Mouse (Mus musculus) midbrain, embryonic 14.5 days (tissue): ENCODE measurements around the gene Tnni3. TPM values are rescaled to one million over a fixed set of nuclear protein-coding genes. Genes with fewer than 3 reads are reported as not detected.
"Not testable (repeated sequence)": the region's sequence is repeated elsewhere in the genome, so short reads cannot be mapped to it uniquely, and the experiment has no call there.

ENCODE experiments used
- ATAC-seq: fragments of 200-750 bp; cut with Nextera tagmentation; 2 replicates; pipeline ENCODE4 v1.8.0; 2017; ENCODE audit warnings: moderate number of reproducible peaks, moderate library complexity; ENCODE audit not compliant: low FRiP score, low TSS enrichment
- DNase-seq: peaks from one replicate; pipeline ENCODE4 v3.0.0-alpha.2; 2015
- H3K27ac ChIP-seq: fragments of 300-500 bp; sonication (generic); replicated peaks from 2 replicates; pipeline ENCODE4 v1.5.1; 2014; ENCODE audit warnings: mild to moderate bottlenecking, low read depth, low read length, moderate library complexity
- H3K27me3 ChIP-seq: fragments of 300-500 bp; sonication (generic); 2 replicates; pipeline ENCODE4 v1.6.1; 2014; ENCODE audit warnings: low read length, control low read depth, mixed read lengths; ENCODE audit not compliant: control insufficient read depth, insufficient read depth
- H3K36me3 ChIP-seq: fragments of 300-500 bp; sonication (generic); 2 replicates; pipeline ENCODE4 v1.6.1; 2014; ENCODE audit warnings: low read length, control low read depth; ENCODE audit not compliant: control insufficient read depth, insufficient read depth
- H3K4me1 ChIP-seq: fragments of 300-500 bp; sonication (generic); 2 replicates; pipeline ENCODE4 v1.6.1; 2014; ENCODE audit warnings: mild to moderate bottlenecking, antibody characterized with exemption, low read length, control low read depth; ENCODE audit not compliant: control insufficient read depth, insufficient read depth
- H3K4me2 ChIP-seq: fragments of 300-500 bp; sonication (generic); 2 replicates; pipeline ENCODE4 v1.6.1; 2014; ENCODE audit warnings: mild to moderate bottlenecking, low read length, moderate library complexity
- H3K4me3 ChIP-seq: fragments of 300-500 bp; sonication (generic); replicated peaks from 2 replicates; pipeline ENCODE4 v1.5.1; 2014; ENCODE audit warnings: low read depth, low read length
- H3K9ac ChIP-seq: fragments of 300-500 bp; sonication (generic); replicated peaks from 2 replicates; pipeline ENCODE4 v1.6.1; 2014; ENCODE audit warnings: mild to moderate bottlenecking, low read length, moderate library complexity
- H3K9me3 ChIP-seq: fragments of 300-500 bp; sonication (generic); 2 replicates; pipeline ENCODE4 v1.6.1; 2016; ENCODE audit warnings: low read length, control low read depth, mixed read lengths; ENCODE audit not compliant: control insufficient read depth
- WGBS: fragments of 180-500 bp; shearing (Covaris S2); extraction: QIAGEN DNeasy Blood & Tissue Kit; methylation state at CpG from one replicate; pipeline ENCODE4 v1.1.7; 2014; 5-methylcytosine and 5-hydroxymethylcytosine counted together
- polyA plus RNA-seq: library from polyadenylated mRNA; unstranded; fragments of >200 nt; fragmentation: Nextera tagmentation; extraction: Ambion mirVana; gene quantifications from 2 replicates; pipeline ENCODE4 v1.2.1, GENCODE M21; 2014

Tnni3 gene
- polyA plus RNA-seq, 1 experiment from 2014 or later = 2.0 TPM

- 40% methylated on average over 17 of the region's 17 CpGs for WGBS
- H3K36me3 ChIP-seq = peaks cover 41% of the 10 kb centered on the region
Observed at GRCm38 (mm10) chr7:4542013-4542412, 18.0 kb upstream of the Tnni3 start.

GRCm38 (mm10) chr7:4541344-4541743, 17.3 kb upstream of the Tnni3 start:
- no peak for DNase-seq
- Histone ChIP-seq H3K9me3 (no peaks in the 10 kb centered on the region), H3K9ac (no peak overlapping the region), H3K4me2 (no peak overlapping the region), H3K27ac (no peak overlapping the region), H3K27me3 (no peaks in the 10 kb centered on the region), H3K36me3 (peaks cover 41% of the 10 kb centered on the region), H3K4me3 (no peak overlapping the region), H3K4me1 (peaks cover 11% of the 10 kb centered on the region)
- ATAC-seq = no peak
- WGBS = 70% methylated on average over 5 of the region's 5 CpGs

More at GRCm38 (mm10) chr7:4542013-4542412, 18.0 kb upstream of the Tnni3 start:
- DNase-seq = no peak
- Histone ChIP-seq H3K9me3 (no peaks in the 10 kb centered on the region), H3K4me1 (peaks cover 11% of the 10 kb centered on the region), H3K4me3 (no peak overlapping the region), H3K9ac (no peak overlapping the region), H3K4me2 (no peak overlapping the region), H3K27ac (no peak overlapping the region), H3K27me3 (no peaks in the 10 kb centered on the region)
- no peak for ATAC-seq

- H3K27me3 ChIP-seq = no peaks in the 10 kb centered on the region
- no peak overlapping the region for H3K27ac ChIP-seq
- 89% methylated on average over 2 of the region's 2 CpGs for WGBS
- H3K9me3 ChIP-seq = no peaks in the 10 kb centered on the region
- H3K9ac ChIP-seq = no peak overlapping the region
- no peak overlapping the region for H3K4me3 ChIP-seq
- H3K36me3 ChIP-seq = peaks cover 41% of the 10 kb centered on the region
- no peak overlapping the region for H3K4me2 ChIP-seq
- DNase-seq (no peak), ATAC-seq (no peak)
- H3K4me1 ChIP-seq = no peaks in the 10 kb centered on the region
Observed at GRCm38 (mm10) chr7:4539019-4539418, 15.0 kb upstream of the Tnni3 start.

GRCm38 (mm10) chr7:4537181-4537580, 13.2 kb upstream of the Tnni3 start:
- H3K4me2 ChIP-seq = no peak overlapping the region
- ATAC-seq (no peak), DNase-seq (no peak)
- H3K9me3 ChIP-seq = no peaks in the 10 kb centered on the region
- H3K27me3 ChIP-seq = peaks cover under 1% of the 10 kb centered on the region; the same call in 1 of the 2 replicates
- no peak overlapping the region for H3K27ac ChIP-seq
- no peak overlapping the region for H3K9ac ChIP-seq
- no peaks in the 10 kb centered on the region for H3K4me1 ChIP-seq
- H3K36me3 ChIP-seq = peaks cover 33% of the 10 kb centered on the region
- H3K4me3 ChIP-seq = no peak overlapping the region
- 55% methylated on average over 4 of the region's 4 CpGs for WGBS

- H3K4me1 ChIP-seq = no peaks in the 10 kb centered on the region
- WGBS = 86% methylated on average over 4 of the region's 4 CpGs
- H3K4me3 ChIP-seq = no peak overlapping the region
- H3K36me3 ChIP-seq = peaks cover 25% of the 10 kb centered on the region
- ATAC-seq = no peak
- DNase-seq = no peak
- no peak overlapping the region for H3K9ac ChIP-seq
- no peak overlapping the region for H3K4me2 ChIP-seq
- no peaks in the 10 kb centered on the region for H3K9me3 ChIP-seq
- H3K27ac ChIP-seq = no peak overlapping the region
- H3K27me3 ChIP-seq = peaks cover 4% of the 10 kb centered on the region; the same call in 1 of the 2 replicates
Observed at GRCm38 (mm10) chr7:4536369-4536768, 12.3 kb upstream of the Tnni3 start.

- peak; percentile 72 for DNase-seq
- WGBS = under 1% methylated on average over 28 of the region's 28 CpGs
- H3K27me3 ChIP-seq = peaks cover 4% of the 10 kb centered on the region; the same call in 1 of the 2 replicates
- no peaks in the 10 kb centered on the region for H3K4me1 ChIP-seq
- ATAC-seq = peak; percentile 63
- H3K4me2 ChIP-seq = peak within 1 kb of the TSS; percentile 50
- no peaks in the 10 kb centered on the region for H3K36me3 ChIP-seq
- no peaks in the 10 kb centered on the region for H3K9me3 ChIP-seq
- H3K4me3 ChIP-seq = peak within 1 kb of the TSS; percentile 21
- no peak within 1 kb of the TSS for H3K9ac ChIP-seq
- no peak within 1 kb of the TSS for H3K27ac ChIP-seq
Observed at GRCm38 (mm10) chr7:4532005-4532729, 8.1 kb upstream of the Tnni3 start, which contains the start of gene Dnaaf3. Gene Dnaaf3 (minus strand): TSS chr7:4532453.

- not testable (repeated sequence) for H3K36me3 ChIP-seq, ATAC-seq, H3K4me1 ChIP-seq, H3K4me2 ChIP-seq, H3K4me3 ChIP-seq, H3K27ac ChIP-seq, DNase-seq, H3K9me3 ChIP-seq, H3K27me3 ChIP-seq, H3K9ac ChIP-seq
- WGBS = 48% methylated on average over 8 of the region's 8 CpGs
Observed at GRCm38 (mm10) chr7:4530166-4530565, 6.1 kb upstream of the Tnni3 start.

- Histone ChIP-seq H3K36me3 (no peaks in the 10 kb centered on the region), H3K9me3 (no peaks in the 10 kb centered on the region), H3K4me1 (peaks cover 8% of the 10 kb centered on the region; the same call in 1 of the 2 replicates), H3K4me3 (no peak overlapping the region), H3K9ac (peak overlapping the region; percentile 9; the same call in 1 of the 2 replicates), H3K27ac (no peak overlapping the region), H3K27me3 (peaks cover 4% of the 10 kb centered on the region; the same call in 1 of the 2 replicates), H3K4me2 (peak overlapping the region; percentile 58; the same call in 1 of the 2 replicates)
- no peak for DNase-seq
- 43% methylated on average over 18 of the region's 18 CpGs for WGBS
- no peak for ATAC-seq
Observed at GRCm38 (mm10) chr7:4527302-4527689, 3.3 kb upstream of the Tnni3 start.
